Mouse (Mus musculus) G1E (cell line): ENCODE results near the gene Lpin2.

Experiments
- CTCF ChIP-seq: IDR thresholded peaks from 2 replicates; pipeline ENCODE4 v1.5.1; 2012; ENCODE audit warnings: low read depth, low read length, inconsistent platforms, mixed read lengths
- GATA1 ChIP-seq: IDR thresholded peaks from 2 replicates; pipeline ENCODE4 v1.6.1; 2012; ENCODE audit warnings: borderline replicate concordance, low read length, inconsistent platforms, mixed read lengths
- POLR2AphosphoS5 ChIP-seq: IDR thresholded peaks from 2 replicates; pipeline ENCODE4 v1.6.1; 2012; ENCODE audit warnings: low read depth, low read length, inconsistent platforms; ENCODE audit not compliant: insufficient replicate concordance
- TAL1 ChIP-seq: conservative IDR thresholded peaks from 2 replicates; pipeline ENCODE4 v1.6.1; 2012; ENCODE audit warnings: low read depth, low read length, inconsistent platforms, mixed read lengths

GRCm38 (mm10) chr17:71160244-71160995 lies 21.9 kb upstream of the Lpin2 start:
- TF ChIP-seq CTCF (no peak), GATA1 (no peak), POLR2AphosphoS5 (no peak), TAL1 (no peak)
